Mouse (Mus musculus) liver, embryonic 14.5 days (tissue): ENCODE measurements around the gene Lrrc36. TPM values are rescaled to one million over a fixed set of nuclear protein-coding genes. Genes with fewer than 3 reads are reported as not detected.

Source experiments
- ATAC-seq: fragments of 200-750 bp; cut with Nextera tagmentation; 2 replicates; pipeline ENCODE4 v1.8.0; 2017; ENCODE audit warnings: moderate number of reproducible peaks, mild to moderate bottlenecking, moderate library complexity; ENCODE audit not compliant: insufficient read depth
- DNase-seq, 3 experiments: peaks; one replicate each; pipeline ENCODE4 v3.0.0-alpha.2; 2012 to 2013; ENCODE audit warnings: low read depth in 3 of 3, low spot score in 3 of 3
- H3K27ac ChIP-seq: fragments of 300-500 bp; sonication (generic); 2 replicates; pipeline ENCODE4 v1.5.1; 2014; ENCODE audit warnings: moderate library complexity, mild to moderate bottlenecking, control low read depth, inconsistent platforms
- H3K27me3 ChIP-seq: fragments of 300-500 bp; sonication (generic); 2 replicates; pipeline ENCODE4 v1.6.1; 2014; ENCODE audit warnings: mild to moderate bottlenecking, low read length, moderate library complexity; ENCODE audit not compliant: control insufficient read depth, insufficient read depth
- H3K36me3 ChIP-seq: fragments of 300-500 bp; sonication (generic); replicated peaks from 2 replicates; pipeline ENCODE4 v1.6.1; 2014; ENCODE audit warnings: low read depth; ENCODE audit not compliant: control insufficient read depth, insufficient read depth
- H3K4me1 ChIP-seq, 2 experiments: fragments of 200-500 bp in 1 of 2; fragments of 300-500 bp in 1 of 2; sonication (generic) in 1 of 2; replicated peaks; 2 replicates each; pipeline ENCODE4 v1.6.1; 2012 to 2014; ENCODE audit warnings: antibody characterized with exemption in 1 of 2, inconsistent platforms in 1 of 2, low read length in 1 of 2; ENCODE audit not compliant: control insufficient read depth in 2 of 2, insufficient read depth in 2 of 2
- H3K4me2 ChIP-seq: fragments of 300-500 bp; sonication (generic); 2 replicates; pipeline ENCODE4 v1.6.1; 2014; ENCODE audit warnings: low read depth, mild to moderate bottlenecking, control low read depth, moderate library complexity
- H3K4me3 ChIP-seq, 2 experiments: fragments of 200-500 bp in 1 of 2; fragments of 300-500 bp in 1 of 2; sonication (generic) in 1 of 2; 2 replicates each; pipeline ENCODE4 v1.5.1; 2012 to 2014; ENCODE audit warnings: low read depth in 2 of 2, low read length in 2 of 2, mild to moderate bottlenecking in 2 of 2, control low read depth in 1 of 2, inconsistent platforms in 1 of 2, moderate library complexity in 1 of 2; ENCODE audit not compliant: insufficient read depth in 1 of 2
- H3K9ac ChIP-seq: fragments of 300-500 bp; sonication (generic); replicated peaks from 2 replicates; pipeline ENCODE4 v1.6.1; 2014; ENCODE audit warnings: mild to moderate bottlenecking, control low read depth, moderate library complexity
- H3K9me3 ChIP-seq: fragments of 300-500 bp; sonication (generic); 2 replicates; pipeline ENCODE4 v1.6.1; 2016; ENCODE audit warnings: low read length, mixed read lengths; ENCODE audit not compliant: control insufficient read depth
- CTCF ChIP-seq: IDR thresholded peaks from 2 replicates; pipeline ENCODE4 v1.5.1; 2016; ENCODE audit warnings: antibody characterized with exemption, low read depth, control low read depth
- EP300 ChIP-seq: IDR thresholded peaks from 2 replicates; pipeline ENCODE4 v1.6.1; 2016; ENCODE audit warnings: antibody characterized with exemption, low read depth
- WGBS: fragments of 180-500 bp; shearing (Covaris S2); extraction: QIAGEN DNeasy Blood & Tissue Kit; methylation state at CpG from one replicate; pipeline ENCODE4 v1.1.7; 2014; ENCODE audit not compliant: insufficient replicate concordance; 5-methylcytosine and 5-hydroxymethylcytosine counted together
- polyA plus RNA-seq, 2 experiments: library from polyadenylated mRNA; depleted of rRNA in 1 of 2; stranded (reverse) in 1 of 2; unstranded in 1 of 2; fragments of >200 nt; fragmentation: Nextera tagmentation in 1 of 2; extraction: Ambion mirVana in 1 of 2; gene quantifications; 2 replicates each; pipeline versions ENCODE4 v1.2.1 to v1.2.3; 2012 to 2014

Lrrc36 gene
- polyA plus RNA-seq, 2 experiments = 0.08 to 0.09 TPM

- Histone ChIP-seq H3K9ac (no peak overlapping the region), H3K4me3 (no peak overlapping the region), H3K36me3 (no peaks in the 10 kb centered on the region), H3K4me1 (no peaks in the 10 kb centered on the region), H3K27me3 (no peaks in the 10 kb centered on the region), H3K9me3 (no peaks in the 10 kb centered on the region), H3K4me2 (no peak overlapping the region), H3K27ac (no peak overlapping the region)
- ATAC-seq (no peak), DNase-seq (no peak)
- no peak for TF ChIP-seq CTCF
- no peak for TF ChIP-seq EP300
- WGBS = 62% methylated on average over 12 of the region's 12 CpGs
These were observed 20.1 kb upstream of the Lrrc36 start for GRCm38 (mm10) chr8:105393089-105393787.

DNA sequence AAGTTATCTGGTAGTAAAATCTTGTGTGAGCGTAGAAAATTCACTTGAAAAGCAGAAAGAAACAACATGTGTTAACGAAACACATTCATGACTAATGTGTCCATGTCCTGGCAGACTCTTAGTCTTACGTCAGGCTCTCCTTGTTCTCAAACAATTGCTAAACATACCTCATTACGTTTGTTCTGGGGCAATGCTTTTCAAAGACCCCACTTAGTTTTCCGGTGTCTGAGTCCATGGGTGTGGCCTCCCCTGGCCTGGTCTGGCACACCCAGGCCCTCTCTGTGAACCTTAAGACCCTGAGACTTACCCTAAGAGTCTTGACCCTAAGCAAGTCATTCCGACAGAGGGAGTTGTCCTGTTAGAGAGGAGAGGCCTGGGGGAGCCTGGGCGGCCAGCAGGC, 19.5 kb upstream of the Lrrc36 start:
- Histone ChIP-seq H3K4me3 (no peak overlapping the region), H3K36me3 (no peaks in the 10 kb centered on the region), H3K4me1 (no peaks in the 10 kb centered on the region), H3K9ac (no peak overlapping the region), H3K27ac (no peak overlapping the region), H3K27me3 (no peaks in the 10 kb centered on the region), H3K4me2 (no peak overlapping the region), H3K9me3 (no peaks in the 10 kb centered on the region)
- TF ChIP-seq EP300 (no peak), CTCF (no peak)
- 60% methylated on average over 7 of the region's 7 CpGs for whole genome bisulfite sequencing
- no peak for DNase-seq
- no peak for ATAC-seq

- no peak for ATAC-seq
These were observed 15.6 kb upstream of the Lrrc36 start for GRCm38 (mm10) chr8:105397747-105398146.

GRCm38 (mm10) chr8:105400016-105400415, 13.4 kb upstream of the Lrrc36 start:
- Histone ChIP-seq H3K9me3 (no peaks in the 10 kb centered on the region), H3K4me1 (no peaks in the 10 kb centered on the region), H3K4me3 (no peak overlapping the region), H3K27ac (no peak overlapping the region), H3K27me3 (no peaks in the 10 kb centered on the region), H3K4me2 (no peak overlapping the region), H3K9ac (no peak overlapping the region), H3K36me3 (no peaks in the 10 kb centered on the region)
- no peak for TF ChIP-seq CTCF
- TF ChIP-seq EP300 = no peak
- WGBS = 64% methylated on average over 5 of the region's 5 CpGs
- no peak for ATAC-seq
- no peak for DNase-seq

More at GRCm38 (mm10) chr8:105397747-105398146, 15.6 kb upstream of the Lrrc36 start:
- peak; percentile 9 to 26 (median 24) for DNase-seq
- Histone ChIP-seq H3K27ac (no peak overlapping the region), H3K4me3 (no peak overlapping the region), H3K9me3 (no peaks in the 10 kb centered on the region), H3K4me2 (no peak overlapping the region), H3K27me3 (no peaks in the 10 kb centered on the region), H3K9ac (no peak overlapping the region), H3K4me1 (no peaks in the 10 kb centered on the region), H3K36me3 (no peaks in the 10 kb centered on the region)
- TF ChIP-seq CTCF (peak; percentile 68), EP300 (no peak)
- WGBS = 21% methylated on average over 3 of the region's 3 CpGs

GRCm38 (mm10) chr8:105403467-105403866, 9.9 kb upstream of the Lrrc36 start:
- H3K9ac ChIP-seq = no peak overlapping the region
- no peak overlapping the region for H3K4me2 ChIP-seq
- H3K27ac ChIP-seq = no peak overlapping the region
- no peak for ATAC-seq
- no peak for DNase-seq
- TF ChIP-seq EP300 = no peak
- no peak for TF ChIP-seq CTCF
- no peaks in the 10 kb centered on the region for H3K36me3 ChIP-seq
- WGBS = 64% methylated on average over 8 of the region's 8 CpGs
- no peaks in the 10 kb centered on the region for H3K9me3 ChIP-seq
- H3K4me1 ChIP-seq = no peaks in the 10 kb centered on the region
- H3K4me3 ChIP-seq = no peak overlapping the region
- H3K27me3 ChIP-seq = no peaks in the 10 kb centered on the region
